Mouse (Mus musculus): ENCODE measurements around the gene Nelfb. TPM values are rescaled to one million over a fixed set of nuclear protein-coding genes. Genes with fewer than 3 reads are reported as not detected.
"Not testable (repeated sequence)": the region's sequence is repeated elsewhere in the genome, so short reads cannot be mapped to it uniquely, and the experiment has no call there.

Gene Nelfb
- 42.8 and 43.3 TPM in 2 replicates for polyA plus RNA-seq (2015; fragmentation: Nextera tagmentation; extraction: Ambion mirVana)

GRCm38 (mm10) chr2:25211121-25211670 is at the start of gene Nelfb:
Gene Nelfb (minus strand): TSS chr2:25211489.
- H3K27ac ChIP-seq: peak within 1 kb of the TSS; percentile 80
- H3K9ac ChIP-seq: peak within 1 kb of the TSS; percentile 86
- no peaks in the 10 kb centered on the region for H3K9me3 ChIP-seq (replicated peaks)
- WGBS (ENCODE audit: insufficient replicate concordance): under 1% methylated on average over 44 of the region's 44 CpGs
- H3K4me2 ChIP-seq: peak within 1 kb of the TSS; percentile 79
- peak; percentile 87 for DNase-seq
- peaks cover 33% of the 10 kb centered on the region for H3K4me1 ChIP-seq (replicated peaks)
- H3K27me3 ChIP-seq: peaks cover 5% of the 10 kb centered on the region; the same call in 1 of the 2 replicates
- H3K4me3 ChIP-seq (replicated peaks): peak within 1 kb of the TSS; percentile 72
- H3K36me3 ChIP-seq: peaks cover 30% of the 10 kb centered on the region
- ATAC-seq (ENCODE audit: low read depth): peak; percentile 93

GRCm38 (mm10) chr2:25258887-25259286 is 47.6 kb upstream of the Nelfb start:
- H3K4me3 ChIP-seq (replicated peaks): no peak overlapping the region
- DNase-seq: no peak
- H3K9me3 ChIP-seq (replicated peaks): no peaks in the 10 kb centered on the region
- H3K27me3 ChIP-seq: 0 out of 2 replicates have a peak, but pooled peaks cover 6% of the 10 kb centered on the region
- H3K4me2 ChIP-seq: no peak overlapping the region
- WGBS (ENCODE audit: insufficient replicate concordance): 50% methylated on average over 2 of the region's 2 CpGs
- no peaks in the 10 kb centered on the region for H3K36me3 ChIP-seq
- peaks cover 49% of the 10 kb centered on the region for H3K4me1 ChIP-seq (replicated peaks)
- no peak for ATAC-seq (ENCODE audit: low read depth)
- no peak overlapping the region for H3K27ac ChIP-seq
- H3K9ac ChIP-seq: no peak overlapping the region

- Histone ChIP-seq H3K36me3 (peaks cover 15% of the 10 kb centered on the region), H3K4me1 (replicated peaks) (peaks cover 37% of the 10 kb centered on the region), H3K4me3 (replicated peaks) (0 out of 2 replicates have a peak overlapping the region, but pooled peaks have one; percentile 2)
- not testable (repeated sequence) for H3K4me2 ChIP-seq; ATAC-seq (ENCODE audit: low read depth); H3K27me3 ChIP-seq; H3K9me3 ChIP-seq (replicated peaks); DNase-seq; H3K27ac ChIP-seq; H3K9ac ChIP-seq
- WGBS (ENCODE audit: insufficient replicate concordance): 67% methylated on average over 5 of the region's 5 CpGs
Observed at GRCm38 (mm10) chr2:25257250-25257649, 46.0 kb upstream of the Nelfb start.

GRCm38 (mm10) chr2:25256443-25257109 is 45.3 kb upstream of the Nelfb start:
- peak overlapping the region; percentile 89 for H3K27ac ChIP-seq
- DNase-seq: peak; percentile 52
- H3K9me3 ChIP-seq (replicated peaks); ATAC-seq (ENCODE audit: low read depth); H3K27me3 ChIP-seq: not testable (repeated sequence)
- H3K4me2 ChIP-seq: peak overlapping the region; percentile 92
- peak overlapping the region; percentile 99 for H3K4me3 ChIP-seq (replicated peaks)
- WGBS (ENCODE audit: insufficient replicate concordance): 35% methylated on average over 12 of the region's 12 CpGs
- peaks cover 22% of the 10 kb centered on the region for H3K36me3 ChIP-seq
- H3K4me1 ChIP-seq (replicated peaks): peaks cover 31% of the 10 kb centered on the region
- peak overlapping the region; percentile 88 for H3K9ac ChIP-seq

GRCm38 (mm10) chr2:25255284-25255779 is 44.0 kb upstream of the Nelfb start, which contains the start of gene Tmem203:
Gene Tmem203 (plus strand): TSS chr2:25255439.
- Histone ChIP-seq H3K4me1 (replicated peaks) (peaks cover 29% of the 10 kb centered on the region), H3K27ac (peak within 1 kb of the TSS; percentile 89), H3K4me2 (peak within 1 kb of the TSS; percentile 92), H3K27me3 (no peaks in the 10 kb centered on the region), H3K9me3 (replicated peaks) (no peaks in the 10 kb centered on the region), H3K9ac (peak within 1 kb of the TSS; percentile 88), H3K4me3 (replicated peaks) (peak within 1 kb of the TSS; percentile 99), H3K36me3 (peaks cover 34% of the 10 kb centered on the region)
- ATAC-seq (ENCODE audit: low read depth) (peak; percentile 85), DNase-seq (peak; percentile 85)
- WGBS (ENCODE audit: insufficient replicate concordance): under 1% methylated on average over 39 of the region's 39 CpGs

GRCm38 (mm10) chr2:25252331-25252730 is 41.0 kb upstream of the Nelfb start:
- H3K4me2 ChIP-seq: no peak overlapping the region
- peaks cover 23% of the 10 kb centered on the region for H3K4me1 ChIP-seq (replicated peaks)
- ATAC-seq (ENCODE audit: low read depth) (no peak), DNase-seq (no peak)
- no peak overlapping the region for H3K4me3 ChIP-seq (replicated peaks)
- H3K36me3 ChIP-seq: peaks cover 64% of the 10 kb centered on the region
- H3K9ac ChIP-seq: no peak overlapping the region
- no peaks in the 10 kb centered on the region for H3K27me3 ChIP-seq
- no peak overlapping the region for H3K27ac ChIP-seq
- no peaks in the 10 kb centered on the region for H3K9me3 ChIP-seq (replicated peaks)
- WGBS (ENCODE audit: insufficient replicate concordance): 74% methylated on average over 1 of the region's 1 CpGs

- H3K4me1 ChIP-seq (replicated peaks): peaks cover 15% of the 10 kb centered on the region
- no peak for ATAC-seq (ENCODE audit: low read depth)
- WGBS (ENCODE audit: insufficient replicate concordance): 83% methylated on average over 10 of the region's 10 CpGs
Observed at GRCm38 (mm10) chr2:25246183-25247072, 35.1 kb upstream of the Nelfb start, which contains the start of gene AL732309.1. Gene AL732309.1 (minus strand): TSS chr2:25246863.

GRCm38 (mm10) chr2:25244144-25244543 is 32.9 kb upstream of the Nelfb start:
- no peak overlapping the region for H3K27ac ChIP-seq
- ATAC-seq (ENCODE audit: low read depth) (no peak), DNase-seq (no peak)
- WGBS (ENCODE audit: insufficient replicate concordance): 80% methylated on average over 4 of the region's 4 CpGs
- no peak overlapping the region for H3K4me2 ChIP-seq
- peaks cover 28% of the 10 kb centered on the region for H3K4me1 ChIP-seq (replicated peaks)
- no peak overlapping the region for H3K9ac ChIP-seq
- H3K27me3 ChIP-seq: peaks cover 37% of the 10 kb centered on the region
- H3K9me3 ChIP-seq (replicated peaks): no peaks in the 10 kb centered on the region
- H3K36me3 ChIP-seq: peaks cover 35% of the 10 kb centered on the region
- no peak overlapping the region for H3K4me3 ChIP-seq (replicated peaks)

More at GRCm38 (mm10) chr2:25246183-25247072, 35.1 kb upstream of the Nelfb start, which contains the start of gene AL732309.1:
- H3K4me2 ChIP-seq: no peak within 1 kb of the TSS
- peaks cover 30% of the 10 kb centered on the region for H3K27me3 ChIP-seq
- DNase-seq: no peak
- no peaks in the 10 kb centered on the region for H3K9me3 ChIP-seq (replicated peaks)
- no peak within 1 kb of the TSS for H3K9ac ChIP-seq
- H3K36me3 ChIP-seq: peaks cover 58% of the 10 kb centered on the region
- no peak within 1 kb of the TSS for H3K4me3 ChIP-seq (replicated peaks)
- H3K27ac ChIP-seq: no peak within 1 kb of the TSS

- H3K4me2 ChIP-seq: no peak overlapping the region
- H3K27ac ChIP-seq: no peak overlapping the region
- no peak overlapping the region for H3K9ac ChIP-seq
- peaks cover 37% of the 10 kb centered on the region for H3K27me3 ChIP-seq
- peaks cover 27% of the 10 kb centered on the region for H3K36me3 ChIP-seq
- no peak for DNase-seq
- no peaks in the 10 kb centered on the region for H3K9me3 ChIP-seq (replicated peaks)
- 69% methylated on average over 8 of the region's 8 CpGs for WGBS (ENCODE audit: insufficient replicate concordance)
- no peak overlapping the region for H3K4me3 ChIP-seq (replicated peaks)
- ATAC-seq (ENCODE audit: low read depth): no peak
- H3K4me1 ChIP-seq (replicated peaks): peaks cover 28% of the 10 kb centered on the region
Observed at GRCm38 (mm10) chr2:25243342-25243741, 32.1 kb upstream of the Nelfb start.

- under 1% methylated on average over 57 of the region's 59 CpGs for WGBS (ENCODE audit: insufficient replicate concordance)
- Histone ChIP-seq H3K4me3 (replicated peaks) (peak within 1 kb of the TSS; percentile 57), H3K36me3 (peaks cover 14% of the 10 kb centered on the region), H3K4me1 (replicated peaks) (peaks cover 28% of the 10 kb centered on the region), H3K4me2 (peak within 1 kb of the TSS; percentile 84), H3K27me3 (peaks cover 37% of the 10 kb centered on the region), H3K9ac (peak within 1 kb of the TSS; percentile 65), H3K9me3 (replicated peaks) (no peaks in the 10 kb centered on the region), H3K27ac (no peak within 1 kb of the TSS)
- DNase-seq: no peak
- ATAC-seq (ENCODE audit: low read depth): no peak
Observed at GRCm38 (mm10) chr2:25242101-25242506, 30.8 kb upstream of the Nelfb start, which contains the start of the genes Rnf208 and Cysrt1. Gene Rnf208 (plus strand): TSS chr2:25242255. Gene Cysrt1 (minus strand): TSS chr2:25242452.
